Comparison of ENCODE assay signal across 8 mouse cellular contexts in genomic region chr1:157554686-157555530, GRCm38 (mm10). TPM values are rescaled to one million over a fixed set of nuclear protein-coding genes. Genes with fewer than 3 reads are reported as not detected.
DNase-seq lines count a peak whose midpoint lies in the region; ATAC-seq and TF ChIP-seq lines count a peak whose summit lies in the region.

No protein-coding gene starts in this region.

- WGBS in forebrain, embryonic 14.5 days, result 31% methylated on average over 27 of the region's 27 CpGs
- 20% methylated on average over 27 of the region's 27 CpGs for WGBS in liver, embryonic 13.5 days (ENCODE audit: insufficient replicate concordance)

- peaks cover 10% of the 10 kb centered on the region for H3K4me1 ChIP-seq in forebrain, embryonic 14.5 days (ENCODE audit: control insufficient read depth, insufficient read depth, low read length)
- no peaks in the 10 kb centered on the region for H3K4me1 ChIP-seq in liver, embryonic 13.5 days (replicated peaks)

- intact Hi-C loops in gastrocnemius, adult 2 months (cut with DNase I), result loop anchor here (5.0 kb wide), 1 partner anchor 1097 kb away; no protein-coding TSS in a partner anchor

- no peak overlapping the region for H3K27ac ChIP-seq in gastrocnemius, adult 2 months
- H3K27ac ChIP-seq in forebrain, embryonic 14.5 days (ENCODE audit: low read depth, low read length), result no peak overlapping the region
- H3K27ac ChIP-seq in liver, embryonic 13.5 days, result no peak overlapping the region

- no peak for ATAC-seq in forebrain, embryonic 14.5 days
- ATAC-seq in liver, embryonic 13.5 days (ENCODE audit: low read depth), result no peak

- no peaks in the 10 kb centered on the region for H3K27me3 ChIP-seq in forebrain, embryonic 14.5 days (replicated peaks; ENCODE audit: control insufficient read depth, insufficient read depth, low read length)
- H3K27me3 ChIP-seq in liver, embryonic 13.5 days, result 0 out of 2 replicates have a peak, but pooled peaks cover 2% of the 10 kb centered on the region

- peak overlapping the region; percentile 5 for H3K9ac ChIP-seq in forebrain, embryonic 14.5 days (ENCODE audit: low read length)
- no peak overlapping the region for H3K9ac ChIP-seq in liver, embryonic 13.5 days

- no peak for DNase-seq in gastrocnemius, adult 2 months
- no peak for DNase-seq in gastrocnemius, postnatal 25 days
- DNase-seq in CD4-positive helper T cell, adult 2 months (ENCODE audit: low read depth, low spot score), result peak; percentile 25
- DNase-seq in forebrain, embryonic 14.5 days (ENCODE audit: low spot score), result no peak
- DNase-seq in liver, embryonic 13.5 days, result no peak
- DNase-seq in MN1 (ENCODE audit: low spot score), result no peak
- no peak for DNase-seq in left cerebral cortex, adult 8-10 months (ENCODE audit: low spot score in 2 of 2)
- no peak for DNase-seq in ovary, adult 18-20 months (ENCODE audit: low spot score)

- 0 out of 2 replicates have a peak overlapping the region, but pooled peaks have one; percentile 11 for H3K4me3 ChIP-seq in gastrocnemius, adult 2 months
- no peak overlapping the region for H3K4me3 ChIP-seq in forebrain, embryonic 14.5 days (ENCODE audit: low read depth, low read length)
- peak overlapping the region; percentile 14; the same call in 1 of the 2 replicates for H3K4me3 ChIP-seq in liver, embryonic 13.5 days (replicated peaks)

- peak overlapping the region; percentile 40 for H3K4me2 ChIP-seq in forebrain, embryonic 14.5 days (ENCODE audit: low read length)
- peak overlapping the region; percentile 45 for H3K4me2 ChIP-seq in liver, embryonic 13.5 days

- no peaks in the 10 kb centered on the region for H3K9me3 ChIP-seq in forebrain, embryonic 14.5 days (replicated peaks; ENCODE audit: control insufficient read depth, low read length)
- peaks cover 12% of the 10 kb centered on the region; the same call in 1 of the 2 replicates for H3K9me3 ChIP-seq in liver, embryonic 13.5 days (replicated peaks)

- H3K36me3 ChIP-seq in forebrain, embryonic 14.5 days (ENCODE audit: control insufficient read depth, insufficient read depth, low read length), result no peaks in the 10 kb centered on the region
- peaks cover 17% of the 10 kb centered on the region for H3K36me3 ChIP-seq in liver, embryonic 13.5 days

- no peak for TF ChIP-seq CTCF in gastrocnemius, adult 2 months (IDR thresholded peaks at IDR 0.05)

RNA-seq across cellular contexts. Expression of gene Sec16b, which starts 48.4 kb away (rescaled TPM):
- 1 to 10 TPM in 1 of 2 experiments, under 1 TPM in 1; 0.66 to 1.1 TPM for total RNA-seq in gastrocnemius, adult 2 months (2021)
- 1 to 10 TPM; 1.2 to 1.8 TPM for total RNA-seq in gastrocnemius, postnatal 25 days (2021)
- polyA plus RNA-seq in forebrain, embryonic 14.5 days (2014; fragmentation: Nextera tagmentation; extraction: Ambion mirVana), result 0.53 and 0.64 TPM in 2 replicates
- polyA plus RNA-seq in liver, embryonic 13.5 days (2015; fragmentation: Nextera tagmentation; extraction: Ambion mirVana), result 3.5 and 4.8 TPM in 2 replicates
- total RNA-seq in left cerebral cortex, adult 8-10 months (2022), result 1 to 10 TPM in 2 of 4 experiments, under 1 TPM in 2; 0.89 to 1.1 (median 1.0) TPM
